Mouse (Mus musculus): ENCODE results near the gene Maml3. TPM values are rescaled to one million over a fixed set of nuclear protein-coding genes. Genes with fewer than 3 reads are reported as not detected.
A peak's percentile ranks its signal among the peaks of the same experiment; 100 is the strongest.

The Maml3 gene
- polyA plus RNA-seq, 1 experiment from 2014 or later: 3.6 TPM

DNA sequence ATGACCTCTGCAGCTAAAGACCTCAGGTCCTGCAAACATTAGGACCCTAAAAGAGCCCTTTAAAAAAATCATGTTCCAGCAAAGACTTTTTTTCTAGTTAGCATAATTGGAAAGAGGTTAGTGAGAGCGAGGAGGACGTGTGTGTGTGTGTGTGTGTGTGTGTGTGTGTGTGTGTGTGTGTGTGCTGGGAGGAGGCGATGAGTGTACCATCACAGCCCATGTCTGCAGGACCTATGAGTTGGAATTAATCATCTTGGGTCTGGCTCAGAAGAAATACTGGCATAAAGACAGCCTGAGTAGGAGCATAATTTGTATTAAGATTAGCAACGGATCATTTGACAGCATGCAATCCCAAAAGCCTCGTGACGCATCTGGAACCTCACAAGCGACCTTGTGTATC, 251.3 kb downstream of the Maml3 start:
- 81% methylated on average over 7 of the region's 7 CpGs for WGBS
- H3K9ac ChIP-seq (ENCODE audit: low read depth, low read length): no peak overlapping the region
- ATAC-seq: no peak
- no peak overlapping the region for H3K27ac ChIP-seq (ENCODE audit: low read length)
- no peaks in the 10 kb centered on the region for H3K27me3 ChIP-seq (replicated peaks; ENCODE audit: control insufficient read depth, insufficient read depth, low read length)
- no peaks in the 10 kb centered on the region for H3K9me3 ChIP-seq (ENCODE audit: control insufficient read depth, low read length)
- peaks cover 9% of the 10 kb centered on the region; the same call in 1 of the 2 replicates for H3K4me1 ChIP-seq (ENCODE audit: control insufficient read depth, insufficient read depth, low read length)
- H3K36me3 ChIP-seq (ENCODE audit: control insufficient read depth, insufficient read depth, low read length): no peaks in the 10 kb centered on the region
- no peak overlapping the region for H3K4me2 ChIP-seq (ENCODE audit: low read depth, low read length)
- no peak overlapping the region for H3K4me3 ChIP-seq (ENCODE audit: low read length)

DNA sequence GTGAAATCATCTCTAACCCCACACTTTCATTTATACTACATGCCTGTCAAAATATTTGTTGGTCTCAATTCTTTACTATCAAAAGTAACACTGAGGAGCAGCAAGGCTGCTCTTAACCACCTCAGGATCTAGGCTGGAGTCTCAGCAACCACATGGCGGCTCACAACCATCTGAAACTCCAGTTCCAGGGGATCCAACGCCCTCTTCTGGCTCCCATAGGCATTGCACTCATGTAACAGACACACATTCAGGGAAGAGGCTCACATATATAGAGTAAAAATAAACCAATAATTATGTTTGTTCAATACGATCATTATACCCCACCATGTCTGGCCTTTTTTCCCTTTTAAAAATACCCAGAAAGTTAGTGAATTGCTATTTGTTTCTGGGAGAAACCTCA, 252.2 kb downstream of the Maml3 start:
- WGBS: 77% methylated on average over 3 of the region's 3 CpGs
- no peak for ATAC-seq

DNA sequence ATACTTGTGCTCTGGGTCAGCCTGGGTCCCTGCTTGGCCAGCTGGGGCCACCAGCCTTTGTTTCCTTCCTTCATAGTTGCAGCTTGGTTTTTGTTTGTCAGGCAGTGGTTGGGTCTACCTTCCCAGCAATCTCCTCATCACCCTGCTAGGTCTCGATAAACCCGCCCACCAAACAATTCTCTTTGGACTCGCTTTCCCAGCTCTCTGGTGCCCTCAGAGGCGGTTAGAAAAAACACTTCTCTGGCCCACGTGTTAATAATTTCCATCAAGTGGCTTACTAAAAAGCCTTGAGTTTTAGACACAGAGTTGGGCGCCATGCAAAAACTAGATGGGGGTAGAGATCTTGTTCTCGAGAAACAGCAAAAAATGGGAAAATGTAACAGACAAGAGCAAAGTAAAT, 253.3 kb downstream of the Maml3 start:
- 69% methylated on average over 7 of the region's 7 CpGs for WGBS
- Histone ChIP-seq H3K27me3 (replicated peaks; ENCODE audit: control insufficient read depth, insufficient read depth, low read length) (no peaks in the 10 kb centered on the region), H3K9me3 (ENCODE audit: control insufficient read depth, low read length) (no peaks in the 10 kb centered on the region), H3K9ac (ENCODE audit: low read depth, low read length) (no peak overlapping the region), H3K27ac (ENCODE audit: low read length) (no peak overlapping the region), H3K4me2 (ENCODE audit: low read depth, low read length) (no peak overlapping the region), H3K36me3 (ENCODE audit: control insufficient read depth, insufficient read depth, low read length) (no peaks in the 10 kb centered on the region), H3K4me1 (ENCODE audit: control insufficient read depth, insufficient read depth, low read length) (peaks cover 9% of the 10 kb centered on the region), H3K4me3 (ENCODE audit: low read length) (no peak overlapping the region)
- ATAC-seq: no peak

More for the DNA sequence above, 252.2 kb downstream of the Maml3 start:
- no peaks in the 10 kb centered on the region for H3K27me3 ChIP-seq (replicated peaks; ENCODE audit: control insufficient read depth, insufficient read depth, low read length)
- H3K9ac ChIP-seq (ENCODE audit: low read depth, low read length): no peak overlapping the region
- H3K9me3 ChIP-seq (ENCODE audit: control insufficient read depth, low read length): no peaks in the 10 kb centered on the region
- no peak overlapping the region for H3K4me2 ChIP-seq (ENCODE audit: low read depth, low read length)
- no peak overlapping the region for H3K27ac ChIP-seq (ENCODE audit: low read length)
- peaks cover 9% of the 10 kb centered on the region; the same call in 1 of the 2 replicates for H3K4me1 ChIP-seq (ENCODE audit: control insufficient read depth, insufficient read depth, low read length)
- H3K36me3 ChIP-seq (ENCODE audit: control insufficient read depth, insufficient read depth, low read length): no peaks in the 10 kb centered on the region
- no peak overlapping the region for H3K4me3 ChIP-seq (ENCODE audit: low read length)

DNA sequence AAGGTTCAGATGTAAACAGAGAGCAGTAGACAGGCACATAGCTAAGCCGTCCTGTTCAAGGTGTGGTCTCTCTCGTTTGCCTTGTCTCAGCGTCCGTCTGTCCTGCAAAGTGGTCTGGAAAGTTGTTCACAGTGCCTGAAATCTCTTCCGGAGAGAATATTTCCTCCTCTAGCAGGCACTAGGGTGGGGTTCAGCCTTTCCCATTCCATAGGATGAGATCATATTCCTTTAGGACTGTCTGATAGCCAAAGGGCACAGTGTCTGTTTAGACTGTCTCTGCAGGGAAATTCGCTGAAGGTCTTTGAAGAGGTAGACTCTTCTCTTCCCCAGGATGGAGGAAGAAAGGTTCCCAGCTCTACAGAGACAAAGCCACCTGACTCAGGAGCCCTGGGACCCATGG, 255.4 kb downstream of the Maml3 start:
- Histone ChIP-seq H3K9ac (ENCODE audit: low read depth, low read length) (no peak overlapping the region), H3K4me2 (ENCODE audit: low read depth, low read length) (peak overlapping the region; percentile 18; the same call in 1 of the 2 replicates), H3K27ac (ENCODE audit: low read length) (0 out of 2 replicates have a peak overlapping the region, but pooled peaks have one; percentile 14), H3K36me3 (ENCODE audit: control insufficient read depth, insufficient read depth, low read length) (no peaks in the 10 kb centered on the region), H3K27me3 (replicated peaks; ENCODE audit: control insufficient read depth, insufficient read depth, low read length) (no peaks in the 10 kb centered on the region), H3K4me1 (ENCODE audit: control insufficient read depth, insufficient read depth, low read length) (peaks cover 9% of the 10 kb centered on the region), H3K4me3 (ENCODE audit: low read length) (no peak overlapping the region), H3K9me3 (ENCODE audit: control insufficient read depth, low read length) (no peaks in the 10 kb centered on the region)
- WGBS: 17% methylated on average over 6 of the region's 6 CpGs
- ATAC-seq: peak; percentile 56; the same call in 1 of the 2 replicates

DNA sequence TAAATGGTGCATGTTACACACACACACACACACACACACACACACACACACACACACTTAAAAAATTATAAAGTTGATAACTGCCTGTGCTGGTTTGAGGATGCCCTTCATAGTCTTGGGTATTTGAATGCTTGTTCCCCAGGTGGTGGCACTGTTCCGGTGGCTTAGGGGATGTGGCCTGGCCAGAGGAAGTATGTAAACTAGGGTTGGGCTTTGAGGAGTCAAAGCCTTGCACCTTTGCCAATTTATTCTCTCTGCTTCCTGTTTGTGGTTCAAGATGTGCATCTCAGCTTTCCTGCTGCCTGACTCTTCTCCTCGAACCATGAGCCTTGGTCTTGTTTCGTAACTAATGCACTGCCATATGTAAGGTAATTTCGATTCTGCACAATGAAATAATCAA, 257.6 kb downstream of the Maml3 start:
- Histone ChIP-seq H3K9ac (ENCODE audit: low read depth, low read length) (no peak overlapping the region), H3K27me3 (replicated peaks; ENCODE audit: control insufficient read depth, insufficient read depth, low read length) (no peaks in the 10 kb centered on the region), H3K4me1 (ENCODE audit: control insufficient read depth, insufficient read depth, low read length) (peaks cover 11% of the 10 kb centered on the region), H3K36me3 (ENCODE audit: control insufficient read depth, insufficient read depth, low read length) (no peaks in the 10 kb centered on the region), H3K9me3 (ENCODE audit: control insufficient read depth, low read length) (no peaks in the 10 kb centered on the region), H3K4me3 (ENCODE audit: low read length) (no peak overlapping the region), H3K4me2 (ENCODE audit: low read depth, low read length) (no peak overlapping the region), H3K27ac (ENCODE audit: low read length) (no peak overlapping the region)
- no peak for ATAC-seq
- WGBS: 94% methylated on average over 4 of the region's 4 CpGs

DNA sequence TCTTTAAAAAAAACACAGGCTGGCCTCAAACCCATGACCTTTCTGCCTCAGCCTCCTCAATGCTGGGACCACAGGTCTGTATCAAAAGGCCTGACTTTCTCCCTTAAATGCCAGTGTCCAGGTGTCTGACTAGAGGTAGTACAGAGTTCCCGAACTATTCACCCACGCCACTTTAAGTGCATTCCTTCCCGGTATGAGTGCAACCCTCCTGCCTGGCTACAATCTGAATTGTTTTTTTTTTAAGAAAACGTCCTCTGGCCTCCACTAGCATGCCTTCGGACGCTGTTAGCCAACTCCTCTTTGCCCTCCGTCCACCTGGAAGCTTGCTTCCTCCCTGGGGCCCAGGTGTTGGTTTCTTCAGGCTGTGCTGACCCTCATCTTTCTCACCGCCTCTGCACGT, 260.6 kb downstream of the Maml3 start:
- Histone ChIP-seq H3K4me2 (ENCODE audit: low read depth, low read length) (no peak overlapping the region), H3K4me3 (ENCODE audit: low read length) (no peak overlapping the region), H3K9me3 (ENCODE audit: control insufficient read depth, low read length) (no peaks in the 10 kb centered on the region), H3K27ac (ENCODE audit: low read length) (no peak overlapping the region), H3K4me1 (ENCODE audit: control insufficient read depth, insufficient read depth, low read length) (peaks cover 4% of the 10 kb centered on the region), H3K27me3 (replicated peaks; ENCODE audit: control insufficient read depth, insufficient read depth, low read length) (no peaks in the 10 kb centered on the region), H3K36me3 (ENCODE audit: control insufficient read depth, insufficient read depth, low read length) (no peaks in the 10 kb centered on the region), H3K9ac (ENCODE audit: low read depth, low read length) (no peak overlapping the region)
- 75% methylated on average over 9 of the region's 9 CpGs for WGBS
- no peak for ATAC-seq

DNA sequence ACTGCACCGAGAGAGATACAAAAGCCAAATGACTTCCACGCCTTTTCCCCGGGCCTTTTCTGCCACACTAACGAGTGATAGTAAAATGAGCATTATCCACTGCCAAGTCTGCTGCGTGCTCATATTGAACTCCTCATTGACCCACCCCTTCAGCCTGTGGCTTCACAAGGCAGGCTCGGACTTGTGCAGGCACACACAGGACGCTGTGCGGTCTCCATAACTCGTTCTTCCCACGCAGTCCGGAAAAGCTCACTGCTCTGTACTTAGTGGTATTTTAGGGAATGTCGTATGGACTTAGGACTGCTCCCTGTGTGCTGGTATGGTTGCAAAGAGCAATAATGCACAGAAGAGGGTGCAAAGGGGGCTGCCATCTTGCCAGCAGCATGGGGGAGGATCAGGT, 262.7 kb downstream of the Maml3 start:
- Histone ChIP-seq H3K9me3 (ENCODE audit: control insufficient read depth, low read length) (no peaks in the 10 kb centered on the region), H3K27ac (ENCODE audit: low read length) (no peak overlapping the region), H3K9ac (ENCODE audit: low read depth, low read length) (no peak overlapping the region), H3K27me3 (replicated peaks; ENCODE audit: control insufficient read depth, insufficient read depth, low read length) (no peaks in the 10 kb centered on the region), H3K4me3 (ENCODE audit: low read length) (no peak overlapping the region), H3K4me1 (ENCODE audit: control insufficient read depth, insufficient read depth, low read length) (peaks cover 3% of the 10 kb centered on the region; the same call in 1 of the 2 replicates), H3K36me3 (ENCODE audit: control insufficient read depth, insufficient read depth, low read length) (no peaks in the 10 kb centered on the region), H3K4me2 (ENCODE audit: low read depth, low read length) (no peak overlapping the region)
- ATAC-seq: no peak
- 84% methylated on average over 12 of the region's 12 CpGs for WGBS

DNA sequence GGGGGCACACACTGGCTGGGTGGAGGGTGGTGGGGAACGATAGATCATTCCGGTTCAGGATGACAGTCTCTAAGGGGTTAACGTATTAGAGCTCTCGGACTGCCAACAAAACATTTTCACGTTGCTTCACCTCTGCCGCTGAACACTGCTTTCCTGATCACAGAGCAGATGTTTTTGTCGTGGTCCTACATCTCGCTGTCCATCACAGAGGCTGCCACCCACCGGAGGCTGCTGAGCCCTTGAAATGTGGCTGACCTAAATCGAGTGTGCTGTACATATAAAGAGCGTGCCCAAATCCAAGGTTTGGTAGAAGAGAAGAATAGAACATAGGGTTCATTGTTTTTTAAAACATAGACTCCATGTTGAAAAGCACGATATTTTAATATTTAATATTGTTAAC, 263.3 kb downstream of the Maml3 start:
- Histone ChIP-seq H3K36me3 (ENCODE audit: control insufficient read depth, insufficient read depth, low read length) (no peaks in the 10 kb centered on the region), H3K9me3 (ENCODE audit: control insufficient read depth, low read length) (no peaks in the 10 kb centered on the region), H3K27ac (ENCODE audit: low read length) (no peak overlapping the region), H3K27me3 (replicated peaks; ENCODE audit: control insufficient read depth, insufficient read depth, low read length) (no peaks in the 10 kb centered on the region), H3K9ac (ENCODE audit: low read depth, low read length) (no peak overlapping the region), H3K4me1 (ENCODE audit: control insufficient read depth, insufficient read depth, low read length) (peaks cover 3% of the 10 kb centered on the region; the same call in 1 of the 2 replicates), H3K4me2 (ENCODE audit: low read depth, low read length) (no peak overlapping the region), H3K4me3 (ENCODE audit: low read length) (no peak overlapping the region)
- no peak for ATAC-seq
- WGBS: 69% methylated on average over 12 of the region's 12 CpGs

DNA sequence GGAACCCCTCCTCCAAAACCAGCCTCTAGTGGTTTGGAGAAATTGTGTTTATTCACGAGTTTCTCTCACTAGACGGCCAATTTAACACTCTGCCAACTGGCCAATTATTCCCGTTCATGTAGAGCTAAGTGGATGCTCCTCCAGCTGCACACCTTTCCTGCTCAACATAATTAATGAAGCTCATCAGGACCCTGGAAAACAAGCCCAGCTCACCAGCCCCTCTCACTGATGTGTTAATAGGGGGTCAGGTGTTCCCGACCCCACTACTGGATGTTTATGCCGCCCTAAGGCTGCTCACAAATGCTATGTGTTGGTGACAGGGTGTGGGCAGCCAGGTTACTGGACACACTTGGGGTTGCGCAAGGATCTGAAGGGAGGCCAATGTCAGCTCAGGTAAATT, 263.7 kb downstream of the Maml3 start:
- no peak overlapping the region for H3K27ac ChIP-seq (ENCODE audit: low read length)
- H3K4me1 ChIP-seq (ENCODE audit: control insufficient read depth, insufficient read depth, low read length): 0 out of 2 replicates have a peak, but pooled peaks cover 3% of the 10 kb centered on the region
- ATAC-seq: no peak

More for the DNA sequence above, 263.7 kb downstream of the Maml3 start:
- WGBS: 83% methylated on average over 6 of the region's 6 CpGs
- Histone ChIP-seq H3K9me3 (ENCODE audit: control insufficient read depth, low read length) (no peaks in the 10 kb centered on the region), H3K4me3 (ENCODE audit: low read length) (no peak overlapping the region), H3K36me3 (ENCODE audit: control insufficient read depth, insufficient read depth, low read length) (no peaks in the 10 kb centered on the region), H3K4me2 (ENCODE audit: low read depth, low read length) (no peak overlapping the region), H3K27me3 (replicated peaks; ENCODE audit: control insufficient read depth, insufficient read depth, low read length) (no peaks in the 10 kb centered on the region), H3K9ac (ENCODE audit: low read depth, low read length) (no peak overlapping the region)

All from intestine, embryonic 16.5 days (tissue).